Mouse (Mus musculus) midbrain, embryonic 13.5 days (tissue): ENCODE measurements around the gene Cdkn2aipnl. TPM values are rescaled to one million over a fixed set of nuclear protein-coding genes. Genes with fewer than 3 reads are reported as not detected.

ENCODE experiments used
- ATAC-seq: fragments of 200-750 bp; cut with Nextera tagmentation; 2 replicates; pipeline ENCODE4 v1.8.0; 2017; ENCODE audit warnings: mild to moderate bottlenecking, moderate TSS enrichment, moderate library complexity
- H3K27ac ChIP-seq: fragments of 300-500 bp; sonication (generic); 2 replicates; pipeline ENCODE4 v1.5.1; 2015; ENCODE audit warnings: inconsistent platforms, mild to moderate bottlenecking, moderate library complexity
- H3K27me3 ChIP-seq: fragments of 300-500 bp; sonication (generic); 2 replicates; pipeline ENCODE4 v1.6.1; 2015; ENCODE audit warnings: mild to moderate bottlenecking, inconsistent platforms
- H3K36me3 ChIP-seq: fragments of 300-500 bp; sonication (generic); 2 replicates; pipeline ENCODE4 v1.6.1; 2015; ENCODE audit warnings: mild to moderate bottlenecking, inconsistent platforms
- H3K4me1 ChIP-seq: fragments of 300-500 bp; sonication (generic); replicated peaks from 2 replicates; pipeline ENCODE4 v1.6.1; 2015; ENCODE audit warnings: inconsistent platforms
- H3K4me2 ChIP-seq: fragments of 300-500 bp; sonication (generic); replicated peaks from 2 replicates; pipeline ENCODE4 v1.6.1; 2015; ENCODE audit warnings: moderate library complexity, mild to moderate bottlenecking, inconsistent platforms
- H3K4me3 ChIP-seq: fragments of 300-500 bp; sonication (generic); replicated peaks from 2 replicates; pipeline ENCODE4 v1.5.1; 2015; ENCODE audit warnings: mild to moderate bottlenecking, inconsistent platforms
- H3K9ac ChIP-seq: fragments of 300-500 bp; sonication (generic); replicated peaks from 2 replicates; pipeline ENCODE4 v1.6.1; 2015; ENCODE audit warnings: mild to moderate bottlenecking, inconsistent platforms
- H3K9me3 ChIP-seq: fragments of 300-500 bp; sonication (generic); 2 replicates; pipeline ENCODE4 v1.6.1; 2016; ENCODE audit warnings: mild to moderate bottlenecking, inconsistent platforms
- WGBS: fragments of 180-500 bp; shearing (Covaris S2); methylation state at CpG from one replicate; pipeline ENCODE4 v1.1.7; 2015; 5-methylcytosine and 5-hydroxymethylcytosine counted together
- polyA plus RNA-seq: library from polyadenylated mRNA; unstranded; fragments of >200 nt; fragmentation: Nextera tagmentation; extraction: Ambion mirVana; gene quantifications from 2 replicates; pipeline ENCODE4 v1.2.1, GENCODE M21; 2015

The Cdkn2aipnl gene
- polyA plus RNA-seq, 1 experiment from 2014 or later: 118 TPM

GRCm38 (mm10) chr11:51999611-52000289 is 32.3 kb downstream of the Cdkn2aipnl start:
- Histone ChIP-seq H3K27ac (peak overlapping the region; percentile 95), H3K4me1 (peaks cover 47% of the 10 kb centered on the region), H3K36me3 (peaks cover 30% of the 10 kb centered on the region), H3K9ac (peak overlapping the region; percentile 99), H3K4me3 (peak overlapping the region; percentile 100), H3K9me3 (no peaks in the 10 kb centered on the region), H3K4me2 (peak overlapping the region; percentile 86), H3K27me3 (no peaks in the 10 kb centered on the region)
- ATAC-seq: peak; percentile 70
- under 1% methylated on average over 29 of the region's 29 CpGs for WGBS

GRCm38 (mm10) chr11:52000290-52000962 is 33.0 kb downstream of the Cdkn2aipnl start, which contains the start of gene Ube2b:
Ube2b (minus strand) TSS chr11:52000762.
- WGBS: under 1% methylated on average over 49 of the region's 63 CpGs
- Histone ChIP-seq H3K4me1 (peaks cover 52% of the 10 kb centered on the region), H3K4me3 (peak within 1 kb of the TSS; percentile 100), H3K9me3 (no peaks in the 10 kb centered on the region), H3K36me3 (peaks cover 23% of the 10 kb centered on the region), H3K27ac (peak within 1 kb of the TSS; percentile 95), H3K9ac (peak within 1 kb of the TSS; percentile 99), H3K27me3 (no peaks in the 10 kb centered on the region), H3K4me2 (peak within 1 kb of the TSS; percentile 86)
- ATAC-seq: peak; percentile 78

- 73% methylated on average over 10 of the region's 10 CpGs for WGBS
- Histone ChIP-seq H3K9ac (0 out of 2 replicates have a peak overlapping the region, but pooled peaks have one; percentile 8), H3K36me3 (peaks cover 14% of the 10 kb centered on the region), H3K9me3 (no peaks in the 10 kb centered on the region), H3K4me3 (peak overlapping the region; percentile 100), H3K27ac (peak overlapping the region; percentile 72), H3K4me2 (peak overlapping the region; percentile 46), H3K4me1 (peaks cover 61% of the 10 kb centered on the region), H3K27me3 (no peaks in the 10 kb centered on the region)
- no peak for ATAC-seq
Observed at GRCm38 (mm10) chr11:52001341-52001740, 33.9 kb downstream of the Cdkn2aipnl start.

GRCm38 (mm10) chr11:52001861-52002260 is 34.4 kb downstream of the Cdkn2aipnl start:
- Histone ChIP-seq H3K4me3 (no peak overlapping the region), H3K9me3 (no peaks in the 10 kb centered on the region), H3K9ac (no peak overlapping the region), H3K27ac (no peak overlapping the region), H3K4me1 (peaks cover 58% of the 10 kb centered on the region), H3K4me2 (no peak overlapping the region), H3K36me3 (peaks cover 9% of the 10 kb centered on the region), H3K27me3 (no peaks in the 10 kb centered on the region)
- WGBS: 93% methylated on average over 8 of the region's 8 CpGs
- ATAC-seq: no peak

- no peak for ATAC-seq
- H3K9ac ChIP-seq: no peak overlapping the region
- no peaks in the 10 kb centered on the region for H3K27me3 ChIP-seq
- 82% methylated on average over 13 of the region's 13 CpGs for WGBS
- no peaks in the 10 kb centered on the region for H3K9me3 ChIP-seq
- H3K27ac ChIP-seq: peak overlapping the region; percentile 93
- peak overlapping the region; percentile 71 for H3K4me2 ChIP-seq
- H3K36me3 ChIP-seq: no peaks in the 10 kb centered on the region
- peak overlapping the region; percentile 89 for H3K4me3 ChIP-seq
- peaks cover 47% of the 10 kb centered on the region for H3K4me1 ChIP-seq
Observed at GRCm38 (mm10) chr11:52002842-52003504, 35.5 kb downstream of the Cdkn2aipnl start.

- Histone ChIP-seq H3K4me1 (peaks cover 42% of the 10 kb centered on the region), H3K36me3 (no peaks in the 10 kb centered on the region), H3K4me3 (peak overlapping the region; percentile 89), H3K9me3 (no peaks in the 10 kb centered on the region), H3K27ac (peak overlapping the region; percentile 93), H3K9ac (peak overlapping the region; percentile 86), H3K4me2 (peak overlapping the region; percentile 71), H3K27me3 (no peaks in the 10 kb centered on the region)
- WGBS: 24% methylated on average over 4 of the region's 4 CpGs
- 0 out of 2 replicates have a peak, but pooled peaks have one; percentile 1 for ATAC-seq
Observed at GRCm38 (mm10) chr11:52003505-52003771, 36.0 kb downstream of the Cdkn2aipnl start.

- Histone ChIP-seq H3K27ac (peak within 1 kb of the TSS; percentile 93), H3K9ac (peak within 1 kb of the TSS; percentile 86), H3K4me3 (peak within 1 kb of the TSS; percentile 89), H3K36me3 (no peaks in the 10 kb centered on the region), H3K4me2 (peak within 1 kb of the TSS; percentile 71), H3K4me1 (peaks cover 37% of the 10 kb centered on the region), H3K27me3 (no peaks in the 10 kb centered on the region), H3K9me3 (no peaks in the 10 kb centered on the region)
- whole genome bisulfite sequencing: under 1% methylated on average over 51 of the region's 51 CpGs
- ATAC-seq: peak; percentile 89
Observed at GRCm38 (mm10) chr11:52003772-52004528, 36.5 kb downstream of the Cdkn2aipnl start, which contains the start of gene Cdkl3. Cdkl3 (plus strand) TSS chr11:52004221.

GRCm38 (mm10) chr11:52005586-52005985 is 38.1 kb downstream of the Cdkn2aipnl start:
- H3K27me3 ChIP-seq: no peaks in the 10 kb centered on the region
- no peak for ATAC-seq
- 0 out of 2 replicates have a peak overlapping the region, but pooled peaks have one; percentile 5 for H3K9ac ChIP-seq
- peak overlapping the region; percentile 16; the same call in 1 of the 2 replicates for H3K4me3 ChIP-seq
- peak overlapping the region; percentile 36 for H3K4me2 ChIP-seq
- no peak overlapping the region for H3K27ac ChIP-seq
- no peaks in the 10 kb centered on the region for H3K36me3 ChIP-seq
- H3K9me3 ChIP-seq: no peaks in the 10 kb centered on the region
- 78% methylated on average over 2 of the region's 2 CpGs for WGBS
- H3K4me1 ChIP-seq: peaks cover 32% of the 10 kb centered on the region

- H3K4me1 ChIP-seq: peaks cover 4% of the 10 kb centered on the region
- no peaks in the 10 kb centered on the region for H3K36me3 ChIP-seq
- H3K27ac ChIP-seq: no peak overlapping the region
- ATAC-seq: no peak
- no peaks in the 10 kb centered on the region for H3K9me3 ChIP-seq
- 91% methylated on average over 11 of the region's 11 CpGs for WGBS
- no peaks in the 10 kb centered on the region for H3K27me3 ChIP-seq
- no peak overlapping the region for H3K4me3 ChIP-seq
- no peak overlapping the region for H3K9ac ChIP-seq
- H3K4me2 ChIP-seq: no peak overlapping the region
Observed at GRCm38 (mm10) chr11:52011011-52011410, 43.5 kb downstream of the Cdkn2aipnl start.

GRCm38 (mm10) chr11:52011541-52011940 is 44.1 kb downstream of the Cdkn2aipnl start:
- Histone ChIP-seq H3K4me3 (no peak overlapping the region), H3K4me2 (no peak overlapping the region), H3K27me3 (no peaks in the 10 kb centered on the region), H3K4me1 (no peaks in the 10 kb centered on the region), H3K9me3 (no peaks in the 10 kb centered on the region), H3K9ac (no peak overlapping the region), H3K27ac (no peak overlapping the region), H3K36me3 (no peaks in the 10 kb centered on the region)
- no peak for ATAC-seq
- 73% methylated on average over 5 of the region's 5 CpGs for WGBS

GRCm38 (mm10) chr11:52018217-52018616 is 50.8 kb downstream of the Cdkn2aipnl start:
- Histone ChIP-seq H3K27me3 (no peaks in the 10 kb centered on the region), H3K4me1 (no peaks in the 10 kb centered on the region), H3K9ac (no peak overlapping the region), H3K4me3 (no peak overlapping the region), H3K27ac (no peak overlapping the region), H3K36me3 (0 out of 2 replicates have a peak, but pooled peaks cover 10% of the 10 kb centered on the region), H3K4me2 (no peak overlapping the region), H3K9me3 (no peaks in the 10 kb centered on the region)
- ATAC-seq: no peak
- 85% methylated on average over 9 of the region's 9 CpGs for WGBS
